8 mouse cellular contexts compared by ENCODE assay signal in genomic region chr3:58163806-58164205, GRCm38 (mm10).
DNase-seq lines count a peak whose midpoint lies in the region; ATAC-seq and TF ChIP-seq lines count a peak whose summit lies in the region.

No protein-coding gene starts in this region.

- H3K27me3 ChIP-seq in forebrain, embryonic 15.5 days, result no peaks in the 10 kb centered on the region

- TF ChIP-seq POLR2A in lung, adult 2 months (IDR thresholded peaks at IDR 0.05; ENCODE audit: borderline replicate concordance, extremely low read depth, low read depth, low read length), result no peak
- TF ChIP-seq POLR2A in olfactory bulb, adult 2 months (IDR thresholded peaks at IDR 0.05; ENCODE audit: insufficient read depth, low read depth, low read length), result no peak

- ATAC-seq in forebrain, embryonic 15.5 days (replicated peaks), result peak; percentile 49; the same call in 1 of the 2 replicates

- no peak overlapping the region for H3K27ac ChIP-seq in forebrain, embryonic 15.5 days (replicated peaks)
- H3K27ac ChIP-seq in olfactory bulb, adult 2 months (ENCODE audit: insufficient read depth, low read depth, low read length), result no peak overlapping the region

- TF ChIP-seq CTCF in lung, adult 2 months (IDR thresholded peaks at IDR 0.05; ENCODE audit: insufficient read depth, low read length), result peak; percentile 51
- TF ChIP-seq CTCF in olfactory bulb, adult 2 months (IDR thresholded peaks at IDR 0.05; ENCODE audit: insufficient read depth, low read depth, low read length), result peak; percentile 49

- no peak overlapping the region for H3K9ac ChIP-seq in forebrain, embryonic 15.5 days (replicated peaks)

- no peak overlapping the region for H3K4me2 ChIP-seq in forebrain, embryonic 15.5 days (replicated peaks)

- DNase-seq in ES-CJ7 (ENCODE audit: low read depth, low spot score), result peak; percentile 93
- DNase-seq in c-Kit-positive CD71-negative TER-119-negative erythroid progenitor cells, embryonic 14.5 days (ENCODE audit: low read depth), result peak; percentile 73
- DNase-seq in heart, postnatal 4 days, result peak; percentile 87
- DNase-seq in layer of hippocampus, adult 18-20 months (ENCODE audit: low spot score in 2 of 2), result peak; percentile 48 to 84
- DNase-seq in lung, adult 2 months, result peak; percentile 39
- DNase-seq in thymus, postnatal 0 days (ENCODE audit: low spot score), result peak; percentile 50

- H3K36me3 ChIP-seq in forebrain, embryonic 15.5 days, result no peaks in the 10 kb centered on the region

- no peaks in the 10 kb centered on the region for H3K9me3 ChIP-seq in forebrain, embryonic 15.5 days

- peaks cover 6% of the 10 kb centered on the region; the same call in 1 of the 2 replicates for H3K4me1 ChIP-seq in forebrain, embryonic 15.5 days
- no peaks in the 10 kb centered on the region for H3K4me1 ChIP-seq in lung, adult 2 months (ENCODE audit: control insufficient read depth, insufficient read depth, low read length)
- peaks cover 4% of the 10 kb centered on the region; the same call in 1 of the 2 replicates for H3K4me1 ChIP-seq in olfactory bulb, adult 2 months (ENCODE audit: control insufficient read depth, insufficient read depth, low read length)

- H3K4me3 ChIP-seq in forebrain, embryonic 15.5 days, result no peak overlapping the region
- H3K4me3 ChIP-seq in lung, adult 2 months (replicated peaks; ENCODE audit: extremely low read depth, low read depth, low read length), result no peak overlapping the region
- H3K4me3 ChIP-seq in olfactory bulb, adult 2 months (ENCODE audit: insufficient read depth, low read depth, low read length), result no peak overlapping the region

- 9% methylated on average over 10 of the region's 10 CpGs for WGBS in forebrain, embryonic 15.5 days
- 10% methylated on average over 10 of the region's 10 CpGs for WGBS in lung, adult 2 months
- 12% methylated on average over 10 of the region's 10 CpGs for WGBS in olfactory bulb, adult 2 months

Comparison
In these comparisons a context has a peak if more than half of its experiments do, and no peak if none do; other contexts are left out.
1. DNase-seq: peak in every context shown above with its lines; median percentile 93 in ES-CJ7; 87 in heart, postnatal 4 days; 73 in c-Kit-positive CD71-negative TER-119-negative erythroid progenitor cells, embryonic 14.5 days; 66 in layer of hippocampus, adult 18-20 months; 50 in thymus, postnatal 0 days; 39 in lung, adult 2 months.